Mouse (Mus musculus) thymus, postnatal 25 days (tissue): ENCODE measurements at regions not wholly inside any gene's neighbourhood (a gene's known extent, or its start where the extent isn't known, plus 50 kb on each side); places are given as distances from the start of the nearest gene placed in this dataset.

Experiments used
- DNase-seq: peaks from one replicate; pipeline ENCODE4 v3.0.0; 2022

DNA sequence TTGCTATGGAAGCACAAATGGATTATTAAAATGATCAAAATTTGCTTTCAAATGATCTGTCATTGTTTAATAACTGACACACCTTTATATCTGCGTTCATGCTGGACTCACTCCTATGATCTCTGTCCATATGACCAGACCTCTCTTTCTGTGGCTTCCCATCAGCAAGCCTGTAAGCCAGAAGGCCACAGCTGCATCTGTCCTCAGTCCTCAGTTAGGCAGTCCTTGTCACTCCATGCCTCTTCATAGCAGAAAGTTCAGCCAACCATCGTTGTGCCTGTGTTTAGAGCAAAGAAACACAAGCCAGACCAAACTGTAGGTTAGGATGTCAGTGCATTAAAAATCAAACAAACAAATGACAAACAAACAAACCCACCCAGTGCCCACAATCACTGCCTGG is 107.2 kb upstream of the Tsc22d1 start:
- no peak for DNase-seq

DNA sequence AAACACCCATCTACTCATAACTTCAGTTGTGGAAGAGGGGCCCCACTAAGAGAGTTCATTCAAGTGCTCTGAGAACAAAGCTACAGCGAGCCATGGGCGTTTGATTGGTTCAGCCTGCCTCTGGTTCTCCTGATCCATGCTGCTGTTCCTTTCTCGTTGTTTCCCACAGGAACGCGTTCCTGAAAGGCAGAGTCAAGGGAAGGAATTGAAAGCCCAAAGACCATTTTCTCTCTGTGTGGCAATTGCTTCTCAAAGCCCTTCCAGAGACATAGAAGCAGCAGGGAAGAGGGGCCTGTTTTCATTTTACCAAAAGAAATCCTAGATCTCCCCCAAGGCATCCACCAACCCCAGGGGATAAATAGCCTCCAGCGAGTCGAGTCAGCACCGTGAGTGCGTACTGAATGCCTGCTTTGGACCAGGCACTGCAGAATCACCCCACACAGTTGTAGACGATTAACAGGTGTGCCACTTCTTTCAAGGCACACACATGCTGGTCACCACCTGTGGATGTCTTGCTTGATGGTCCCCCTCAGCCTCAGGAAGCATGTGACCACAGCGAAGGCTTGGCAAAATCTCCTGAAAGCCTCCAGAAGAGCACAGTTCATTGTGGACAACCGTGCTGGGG is 106.5 kb upstream of the Tsc22d1 start:
- DNase-seq, result no peak

DNA sequence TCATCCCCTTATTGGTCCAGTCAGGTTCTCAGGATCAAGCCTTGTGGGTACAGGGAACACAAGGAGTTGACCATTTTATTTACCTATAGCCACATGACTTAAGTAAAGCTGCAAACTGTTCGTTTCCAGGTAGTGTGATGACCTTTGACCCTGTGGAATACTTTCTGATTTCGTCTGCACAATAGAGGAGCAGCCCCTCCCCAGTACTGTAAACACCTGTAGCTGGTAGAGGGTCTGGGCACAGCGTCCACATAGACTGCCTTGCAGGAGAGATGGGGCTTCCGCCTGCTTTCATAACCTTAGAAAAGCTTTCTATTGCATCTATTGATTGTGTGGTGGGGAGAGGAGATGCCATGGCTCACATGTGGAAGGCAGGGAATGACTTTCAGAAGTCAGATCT is 105.2 kb upstream of the Tsc22d1 start:
- no peak for DNase-seq

DNA sequence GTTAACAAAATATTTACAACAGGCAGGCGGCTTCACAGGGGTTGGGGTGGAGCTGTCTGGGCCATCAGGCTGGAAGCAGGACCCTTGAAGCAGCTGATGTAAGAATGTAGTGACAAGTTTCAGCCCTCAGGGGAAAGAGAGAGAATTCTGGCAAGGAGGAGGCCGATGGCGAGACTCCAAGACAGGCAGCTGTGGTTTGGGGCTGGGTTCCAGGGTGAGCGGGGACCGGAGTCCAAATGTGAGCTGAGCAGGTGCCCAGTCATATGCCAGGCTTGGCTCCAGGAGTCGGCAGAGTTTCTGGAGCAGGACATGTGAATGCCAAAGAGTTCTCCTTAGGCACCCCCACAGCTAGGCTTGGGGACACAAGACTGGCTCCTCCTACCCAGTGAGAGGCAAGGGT is 104.5 kb upstream of the Tsc22d1 start:
- DNase-seq, result no peak

DNA sequence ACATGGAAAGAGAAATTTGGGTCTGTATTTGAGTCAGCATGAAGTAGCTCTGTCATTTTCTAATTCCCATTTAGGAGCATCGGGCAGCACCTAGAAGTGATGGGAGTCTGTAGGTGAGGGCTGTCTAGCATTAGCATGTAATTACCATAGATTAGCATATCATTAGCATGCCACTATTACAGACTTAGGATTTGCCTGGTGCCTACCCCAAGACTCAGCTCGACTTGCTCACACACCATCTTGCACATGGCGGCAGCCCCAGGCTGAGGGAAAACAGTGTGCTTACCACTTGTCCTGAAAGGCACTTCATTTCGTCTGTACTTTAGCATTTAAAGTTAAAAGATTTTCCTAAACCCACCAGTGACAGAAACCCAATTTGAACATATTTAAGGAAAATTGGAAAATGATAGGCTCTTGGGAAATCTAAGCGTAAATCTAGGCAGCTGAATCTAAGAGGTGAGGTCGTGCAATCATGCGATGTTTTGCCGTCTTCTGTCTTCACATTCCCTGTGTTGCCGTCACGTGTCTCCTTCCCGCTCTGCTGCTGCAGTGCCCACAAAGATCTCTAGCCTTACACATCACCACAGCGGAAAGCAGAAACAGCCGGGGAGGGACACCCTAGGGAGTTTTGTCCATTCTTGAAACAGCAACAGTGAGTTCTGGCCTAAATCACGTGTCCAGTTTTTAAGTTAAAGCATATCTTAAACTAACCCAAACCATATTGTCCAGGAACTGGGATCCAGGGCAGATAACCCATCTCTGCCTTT is 101.2 kb upstream of the Tsc22d1 start:
- no peak for DNase-seq

DNA sequence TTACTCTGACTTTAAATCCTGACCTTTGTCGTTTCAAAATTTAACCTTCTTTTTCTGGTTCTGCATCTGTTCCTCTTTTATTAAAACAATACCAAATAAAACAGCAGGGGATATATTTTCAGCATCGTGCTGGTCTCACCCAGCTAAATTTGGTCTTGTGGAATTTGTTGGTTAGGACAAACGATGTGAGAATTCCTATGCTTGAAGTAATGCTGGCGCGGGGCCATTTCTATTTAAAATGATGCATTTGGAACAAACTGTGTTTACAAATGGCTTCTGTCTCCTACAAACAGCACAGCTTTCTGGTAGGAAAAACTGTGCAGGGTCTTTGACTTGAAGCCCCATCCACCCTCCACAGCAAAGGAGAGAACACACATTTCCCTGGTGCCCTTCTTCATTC is 96.3 kb upstream of the Tsc22d1 start:
- DNase-seq, result no peak

DNA sequence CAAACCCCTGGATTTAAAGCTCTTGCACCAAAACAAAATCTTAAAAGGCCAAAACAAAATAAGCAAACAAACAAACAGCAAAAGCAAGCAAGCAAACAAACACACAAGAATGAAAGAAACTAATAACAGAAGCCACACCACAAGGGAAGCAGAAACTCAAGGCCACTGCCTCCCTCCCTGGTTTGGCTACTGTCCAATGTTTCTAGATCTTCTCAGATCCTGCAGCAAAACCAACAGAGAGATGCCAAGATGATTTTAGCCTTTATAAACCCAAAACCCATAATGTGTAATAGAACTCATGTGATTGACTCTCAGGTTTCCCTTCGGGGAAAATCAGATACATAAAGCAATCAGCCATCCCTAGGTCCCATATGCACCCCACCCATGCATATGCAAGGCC is 90.5 kb upstream of the Tsc22d1 start:
- no peak for DNase-seq

DNA sequence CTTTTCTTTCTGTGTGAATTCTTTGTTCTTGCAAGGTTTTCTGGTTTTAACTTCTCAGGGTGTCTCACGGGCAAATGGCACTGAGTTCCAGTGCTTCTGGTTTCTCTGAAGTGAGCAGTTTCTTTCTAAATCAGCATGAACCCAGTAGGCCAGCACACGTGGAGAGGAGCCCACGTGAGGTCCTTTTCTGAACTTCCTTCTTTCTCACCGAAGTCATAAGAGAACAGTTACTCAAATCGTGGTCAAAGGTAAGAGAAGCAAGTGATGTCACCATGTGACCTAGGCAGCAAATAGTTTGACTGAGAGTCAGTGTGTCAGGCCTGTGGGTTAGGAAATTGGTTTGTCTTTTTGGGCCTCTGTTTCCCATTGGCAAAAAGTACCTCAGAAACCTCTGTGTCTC is 84.8 kb upstream of the Tsc22d1 start:
- DNase-seq, result no peak

DNA sequence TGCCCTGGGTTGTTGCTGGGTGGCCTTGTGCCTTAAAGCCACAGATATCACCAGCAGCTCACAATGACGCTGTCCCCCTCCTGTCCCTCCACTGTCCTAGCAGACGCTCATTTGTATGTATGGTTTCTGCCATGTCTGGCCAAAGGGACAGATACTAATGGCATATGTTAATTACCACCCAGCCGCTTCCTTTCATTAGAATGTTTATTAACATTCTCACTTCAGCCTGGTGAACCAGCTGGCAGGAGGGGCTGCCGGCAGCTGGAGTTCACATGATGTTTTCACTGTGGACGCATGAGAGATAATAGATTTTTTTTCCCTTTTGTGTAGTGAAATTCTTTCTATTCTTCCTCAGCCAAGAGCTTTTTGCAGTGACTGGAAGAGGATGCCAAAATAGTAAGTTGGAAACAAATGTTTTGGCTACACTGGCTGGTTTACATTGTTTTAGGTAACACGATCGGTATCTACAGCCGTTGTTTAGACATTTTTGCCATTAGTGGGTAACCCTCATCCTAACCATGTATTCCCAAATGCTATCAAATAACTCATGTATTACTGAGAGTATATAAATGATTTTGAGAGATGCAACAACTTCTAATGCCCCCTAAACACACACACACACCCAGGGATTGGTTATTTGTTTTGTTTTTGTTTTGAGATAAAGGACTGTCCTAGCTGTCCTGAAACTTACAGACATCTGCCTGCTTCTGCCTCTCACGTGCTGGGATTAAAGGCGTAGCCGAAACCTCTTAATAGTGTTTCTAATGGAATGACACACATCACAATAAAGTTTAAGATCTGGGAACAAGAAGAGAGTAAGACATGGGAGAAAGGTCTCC is 83.0 kb upstream of the Tsc22d1 start:
- no peak for DNase-seq

DNA sequence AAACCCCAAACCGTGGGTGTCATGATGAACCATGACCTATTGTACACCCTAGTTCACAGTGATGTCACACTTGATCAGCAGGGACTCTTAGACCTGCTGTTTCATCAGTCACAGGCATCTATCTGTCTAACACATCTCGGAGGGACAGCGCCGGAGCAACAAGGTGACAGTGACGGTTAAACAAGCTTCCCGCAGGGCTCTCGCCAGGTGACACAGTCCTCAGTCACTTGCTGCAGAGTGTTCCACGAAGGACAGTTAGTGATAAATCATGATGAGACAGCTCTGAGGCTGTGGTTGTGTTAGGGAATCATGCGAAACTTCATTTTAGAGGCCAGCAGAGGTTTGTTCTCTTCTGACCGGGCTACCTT is 82.4 kb upstream of the Tsc22d1 start:
- DNase-seq, result no peak

DNA sequence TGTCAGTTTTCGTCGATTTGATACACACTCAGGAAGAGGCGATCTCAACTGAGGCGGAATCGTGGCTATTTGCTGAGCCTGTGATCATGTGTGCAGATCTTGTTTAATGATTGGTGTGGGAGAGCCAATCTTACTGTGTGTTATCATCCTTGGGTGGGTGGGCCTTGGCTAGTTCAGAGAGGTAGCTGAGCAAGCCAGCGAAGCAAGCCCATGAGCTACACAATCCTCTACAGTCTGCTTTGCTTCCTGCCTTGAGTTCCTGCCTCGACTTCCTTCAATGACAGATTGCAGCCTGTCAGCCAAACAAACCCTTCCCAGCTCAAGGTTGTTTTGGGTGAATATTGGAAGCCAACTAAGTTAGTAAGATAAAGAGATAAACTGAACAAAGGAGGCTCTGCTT is 74.0 kb upstream of the Tsc22d1 start:
- no peak for DNase-seq

DNA sequence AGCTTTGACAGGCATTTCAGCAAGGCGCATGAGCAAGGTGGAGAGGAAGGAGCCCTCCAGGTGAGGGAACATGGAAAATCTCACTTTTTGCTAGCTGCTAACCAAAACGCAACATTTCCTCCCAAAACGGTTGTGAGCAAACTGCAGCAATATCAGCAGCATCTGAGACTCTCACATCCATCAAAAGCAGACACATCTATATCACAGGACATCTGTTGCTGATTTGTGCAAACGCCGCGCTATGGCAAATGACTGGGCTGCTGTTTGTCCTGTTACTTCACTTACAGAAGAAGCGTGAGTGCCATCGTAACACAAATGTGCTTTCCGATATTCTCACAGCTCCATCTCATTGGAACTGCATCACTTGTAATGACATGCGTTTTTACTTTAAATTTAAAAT is 73.5 kb upstream of the Tsc22d1 start:
- DNase-seq, result no peak

DNA sequence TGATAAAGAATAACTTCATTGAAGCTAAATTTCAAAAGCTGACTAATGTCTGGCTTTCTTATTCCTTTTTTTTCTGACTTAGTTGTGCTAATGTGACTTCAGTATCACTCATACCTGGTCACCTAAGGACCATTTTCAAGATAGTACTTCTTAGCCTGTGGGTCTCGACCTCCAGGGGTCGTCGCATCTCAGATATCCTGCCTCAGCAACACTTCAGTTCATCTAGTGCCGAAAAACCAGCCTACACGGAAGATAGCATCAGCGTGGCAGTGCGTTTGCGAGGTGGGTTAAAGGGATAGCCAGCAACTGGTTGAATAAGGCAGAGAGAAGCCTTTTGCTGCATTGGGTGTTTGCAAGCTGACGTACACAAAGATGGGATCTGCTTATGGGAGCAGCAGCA is 62.9 kb upstream of the Tsc22d1 start:
- DNase-seq, result peak; percentile 30

DNA sequence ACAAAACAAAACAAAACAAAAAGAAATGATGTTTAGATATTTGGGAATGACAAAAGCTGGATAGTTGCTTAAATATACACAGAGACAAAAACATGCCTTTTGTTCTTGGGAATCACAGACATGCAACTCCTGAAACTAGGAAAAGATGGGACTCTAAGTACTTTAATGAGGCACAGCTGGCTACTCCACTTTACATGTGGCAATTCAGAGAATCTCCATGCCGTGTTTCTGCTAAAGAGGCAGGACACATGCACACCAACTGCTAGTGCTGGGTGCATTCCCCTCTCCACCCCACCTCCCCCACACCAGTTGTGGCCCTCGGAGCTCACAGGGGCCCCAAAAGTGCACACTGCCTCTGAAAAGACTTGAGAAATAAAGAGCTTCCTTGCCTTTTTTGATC is 58.6 kb upstream of the Tsc22d1 start:
- DNase-seq, result no peak

DNA sequence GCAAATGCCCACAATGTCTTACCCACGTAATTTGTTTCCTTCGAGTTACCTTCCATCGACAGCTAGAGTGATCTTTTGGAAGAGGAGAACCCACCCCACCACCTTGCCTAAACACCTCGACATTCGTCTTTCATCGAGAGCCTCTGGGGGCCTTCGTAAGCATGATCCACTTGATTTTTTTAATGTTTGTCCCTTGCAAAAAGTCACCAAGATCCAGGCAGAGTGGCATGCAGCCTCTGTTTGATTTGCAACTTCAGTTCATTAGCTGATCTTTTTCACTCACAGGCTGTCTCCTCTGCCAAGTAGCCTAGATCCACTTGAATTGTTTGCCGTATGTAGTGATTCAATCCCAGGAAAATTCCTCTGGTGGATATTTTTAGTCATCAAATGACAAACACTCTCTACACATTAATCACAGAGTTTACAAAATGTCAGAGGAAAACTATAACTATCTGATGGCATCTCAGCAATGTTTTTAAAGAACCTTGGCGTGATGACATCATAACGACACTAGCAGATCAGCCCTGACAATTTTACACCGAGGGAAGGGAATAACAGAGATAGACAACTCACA is 54.8 kb upstream of the Tsc22d1 start:
- DNase-seq, result no peak

DNA sequence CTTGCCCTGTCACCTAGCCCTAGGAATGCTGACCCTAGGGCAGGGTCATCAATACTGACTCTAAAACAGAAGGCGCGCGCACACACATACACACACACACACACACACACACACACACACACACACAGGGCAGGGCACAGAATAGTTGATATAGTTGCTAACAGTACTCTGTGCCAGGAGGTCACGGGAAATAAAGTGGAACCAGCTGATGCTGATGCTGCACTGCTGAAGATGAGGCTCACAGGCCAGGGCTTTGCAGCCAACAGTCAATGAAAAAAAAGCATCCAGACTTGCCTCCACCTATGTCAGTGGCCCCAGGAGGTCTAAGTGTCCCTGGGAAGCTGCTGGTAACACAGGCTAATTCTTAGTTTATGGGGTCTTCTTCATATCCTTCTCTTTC is 50.7 kb upstream of the Tsc22d1 start:
- no peak for DNase-seq
